Mouse (Mus musculus): ENCODE measurements around the gene Bcl7b.

Gene Bcl7b

GRCm38 (mm10) chr5:135168063-135169062 lies at the start of gene Bcl7b:
Gene Bcl7b (plus strand): TSS chr5:135168283.
- in situ Hi-C loops (cut with MseI, MboI), result no loop called here

GRCm38 (mm10) chr5:135118589-135119081 lies 49.4 kb upstream of the Bcl7b start:
- in situ Hi-C loops (cut with MseI, MboI), result no loop called here

GRCm38 (mm10) chr5:135120753-135121152 lies 47.3 kb upstream of the Bcl7b start:
- in situ Hi-C loops (cut with MseI, MboI), result no loop called here

GRCm38 (mm10) chr5:135126121-135126520 lies 42.0 kb upstream of the Bcl7b start:
- in situ Hi-C loops (cut with MseI, MboI), result no loop called here

- in situ Hi-C loops (cut with MseI, MboI), result no loop called here
Measured at GRCm38 (mm10) chr5:135127669-135128068, 40.4 kb upstream of the Bcl7b start.

- in situ Hi-C loops (cut with MseI, MboI), result no loop called here
Measured at GRCm38 (mm10) chr5:135129747-135130146, 38.3 kb upstream of the Bcl7b start.

GRCm38 (mm10) chr5:135133736-135134405 lies 34.2 kb upstream of the Bcl7b start:
- in situ Hi-C loops (cut with MseI, MboI), result no loop called here

- in situ Hi-C loops (cut with MseI, MboI), result no loop called here
Measured at GRCm38 (mm10) chr5:135134534-135134933, 33.5 kb upstream of the Bcl7b start.

GRCm38 (mm10) chr5:135139881-135140280 lies 28.2 kb upstream of the Bcl7b start:
- in situ Hi-C loops (cut with MseI, MboI), result no loop called here

- in situ Hi-C loops (cut with MseI, MboI), result no loop called here
Measured at GRCm38 (mm10) chr5:135144469-135144868, 23.6 kb upstream of the Bcl7b start.

GRCm38 (mm10) chr5:135145532-135145931 lies 22.6 kb upstream of the Bcl7b start:
- in situ Hi-C loops (cut with MseI, MboI), result no loop called here

- in situ Hi-C loops (cut with MseI, MboI), result no loop called here
Measured at GRCm38 (mm10) chr5:135145955-135146354, 22.1 kb upstream of the Bcl7b start.

- in situ Hi-C loops (cut with MseI, MboI), result no loop called here
Measured at GRCm38 (mm10) chr5:135148715-135149052, 19.4 kb upstream of the Bcl7b start.

- in situ Hi-C loops (cut with MseI, MboI), result no loop called here
Measured at GRCm38 (mm10) chr5:135149053-135149819, 18.8 kb upstream of the Bcl7b start, which contains the start of gene Tbl2. Gene Tbl2 (plus strand): TSS chr5:135149657.

- in situ Hi-C loops (cut with MseI, MboI), result no loop called here
Measured at GRCm38 (mm10) chr5:135149820-135150178, 18.3 kb upstream of the Bcl7b start.

- in situ Hi-C loops (cut with MseI, MboI), result no loop called here
Measured at GRCm38 (mm10) chr5:135156496-135156895, 11.6 kb upstream of the Bcl7b start.

GRCm38 (mm10) chr5:135161221-135161620 lies 6.9 kb upstream of the Bcl7b start:
- in situ Hi-C loops (cut with MseI, MboI), result no loop called here

GRCm38 (mm10) chr5:135161650-135162049 lies 6.4 kb upstream of the Bcl7b start:
- in situ Hi-C loops (cut with MseI, MboI), result no loop called here

GRCm38 (mm10) chr5:135162361-135162760 lies 5.7 kb upstream of the Bcl7b start:
- in situ Hi-C loops (cut with MseI, MboI), result no loop called here

GRCm38 (mm10) chr5:135162821-135163220 lies 5.3 kb upstream of the Bcl7b start:
- in situ Hi-C loops (cut with MseI, MboI), result no loop called here

GRCm38 (mm10) chr5:135166909-135167308 lies 1.2 kb upstream of the Bcl7b start:
- in situ Hi-C loops (cut with MseI, MboI), result no loop called here

GRCm38 (mm10) chr5:135167469-135167868 lies 614 bp upstream of the Bcl7b start:
- in situ Hi-C loops (cut with MseI, MboI), result no loop called here

Measured in mouse trophoblast stem cell (cell line).